Mouse (Mus musculus) liver, embryonic 14.5 days (tissue): ENCODE measurements at regions not wholly inside any gene's neighbourhood (a gene's known extent, or its start where the extent isn't known, plus 50 kb on each side); places are given as distances from the start of the nearest gene placed in this dataset.

ENCODE experiments used
- CTCF ChIP-seq: IDR thresholded peaks from 2 replicates; pipeline ENCODE4 v1.5.1; 2016; ENCODE audit warnings: antibody characterized with exemption, low read depth, control low read depth
- EP300 ChIP-seq: IDR thresholded peaks from 2 replicates; pipeline ENCODE4 v1.6.1; 2016; ENCODE audit warnings: antibody characterized with exemption, low read depth

GRCm38 (mm10) chr8:113065246-113066169 lies 495.7 kb downstream of the Cntnap4 start:
- no peak for TF ChIP-seq EP300
- TF ChIP-seq CTCF: no peak
